In genomic region chr15:79763001-79763400, GRCm38 (mm10) we compare ENCODE assay signal across 21 mouse cellular contexts. TPM values are rescaled to one million over a fixed set of nuclear protein-coding genes. Genes with fewer than 3 reads are reported as not detected.
DNase-seq lines count a peak whose midpoint lies in the region; ATAC-seq lines count a peak whose summit lies in the region.
"Had no signal": no experiment of that assay in that cellular context is flagged by ENCODE, and none has a peak within 500 bp of the region (broad histone marks: within the 10 kb centered on the region; RNA-seq: fewer than 3 reads in every experiment).

No protein-coding gene starts in this region.

- ATAC-seq in midbrain, embryonic 11.5 days (ENCODE audit: low FRiP score) = no peak
- ATAC-seq in midbrain, embryonic 15.5 days (replicated peaks) = no peak
- ATAC-seq: forebrain, embryonic 13.5 days; forebrain, embryonic 16.5 days; intestine, embryonic 15.5 days had no signal

- H3K4me1 ChIP-seq in midbrain, embryonic 11.5 days (ENCODE audit: control insufficient read depth, insufficient read depth, low read length) = no peaks in the 10 kb centered on the region
- no peaks in the 10 kb centered on the region; the same call in 1 of the 2 replicates for H3K4me1 ChIP-seq in midbrain, embryonic 15.5 days
- H3K4me1 ChIP-seq: forebrain, embryonic 10.5 days; hindbrain, embryonic 10.5 days had no signal

- no peak overlapping the region for H3K4me2 ChIP-seq in midbrain, embryonic 11.5 days
- H3K4me2 ChIP-seq in midbrain, embryonic 15.5 days = no peak overlapping the region
- H3K4me2 ChIP-seq: forebrain, embryonic 13.5 days; heart, embryonic 12.5 days; heart, embryonic 15.5 days; hindbrain, embryonic 13.5 days; intestine, embryonic 15.5 days had no signal

- H3K4me3 ChIP-seq in midbrain, embryonic 11.5 days (ENCODE audit: low read depth, low read length) = no peak overlapping the region
- no peak overlapping the region for H3K4me3 ChIP-seq in midbrain, embryonic 15.5 days
- H3K4me3 ChIP-seq: forebrain, embryonic 10.5 days; forebrain, embryonic 13.5 days; heart, embryonic 12.5 days; heart, embryonic 15.5 days; hindbrain, embryonic 10.5 days; hindbrain, embryonic 13.5 days; intestine, embryonic 15.5 days had no signal

- WGBS in midbrain, embryonic 11.5 days = 90% methylated on average over 9 of the region's 9 CpGs
- 92% methylated on average over 9 of the region's 9 CpGs for WGBS in midbrain, embryonic 15.5 days

- no peak overlapping the region for H3K9ac ChIP-seq in midbrain, embryonic 11.5 days (ENCODE audit: low read length)
- no peak overlapping the region for H3K9ac ChIP-seq in midbrain, embryonic 15.5 days
- H3K9ac ChIP-seq: heart, embryonic 12.5 days; heart, embryonic 15.5 days; hindbrain, embryonic 13.5 days; intestine, embryonic 15.5 days had no signal

- H3K27ac ChIP-seq in midbrain, embryonic 11.5 days (ENCODE audit: low read depth, low read length) = no peak overlapping the region
- no peak overlapping the region for H3K27ac ChIP-seq in midbrain, embryonic 15.5 days
- H3K27ac ChIP-seq: forebrain, embryonic 10.5 days; forebrain, embryonic 13.5 days; heart, embryonic 15.5 days; hindbrain, embryonic 10.5 days; hindbrain, embryonic 13.5 days; intestine, embryonic 15.5 days had no signal

- no peaks in the 10 kb centered on the region for H3K9me3 ChIP-seq in midbrain, embryonic 11.5 days (ENCODE audit: control insufficient read depth, low read length)
- H3K9me3 ChIP-seq in midbrain, embryonic 15.5 days = no peaks in the 10 kb centered on the region
- H3K9me3 ChIP-seq: forebrain, embryonic 10.5 days; forebrain, embryonic 13.5 days; G1E; heart, embryonic 12.5 days; heart, embryonic 15.5 days; hindbrain, embryonic 10.5 days; hindbrain, embryonic 13.5 days; intestine, embryonic 15.5 days had no signal

- no peaks in the 10 kb centered on the region for H3K27me3 ChIP-seq in midbrain, embryonic 11.5 days (ENCODE audit: control insufficient read depth, insufficient read depth, low read length)
- H3K27me3 ChIP-seq in midbrain, embryonic 15.5 days (replicated peaks) = no peaks in the 10 kb centered on the region
- H3K27me3 ChIP-seq: CH12.LX; forebrain, embryonic 13.5 days; heart, embryonic 12.5 days; heart, embryonic 15.5 days; hindbrain, embryonic 13.5 days; intestine, embryonic 15.5 days had no signal

- H3K36me3 ChIP-seq in midbrain, embryonic 11.5 days (ENCODE audit: control insufficient read depth, insufficient read depth, low read length) = peaks cover 2% of the 10 kb centered on the region; the same call in 1 of the 2 replicates
- H3K36me3 ChIP-seq in midbrain, embryonic 15.5 days (replicated peaks) = peaks cover 13% of the 10 kb centered on the region

- peak; percentile 62 for DNase-seq in cerebellum, adult 11-12 months
- no peak for DNase-seq in cerebellum, adult 8-10 months
- DNase-seq in cerebellum, adult 9-11 months = peak; percentile 69
- DNase-seq in cerebellum, postnatal 25 days = no peak
- DNase-seq in midbrain, embryonic 11.5 days (ENCODE audit: low spot score, missing footprints) = peak; percentile 72
- DNase-seq: B cell, adult 2 months; gastrocnemius, postnatal 25 days; heart, postnatal 10 days; heart, postnatal 36 days; kidney, adult 11 months had no signal

RNA-seq across cellular contexts. Expression of gene Dnal4, which starts 14.6 kb away (rescaled TPM):
- 62.9 and 72.1 TPM in 2 replicates for polyA plus RNA-seq in midbrain, embryonic 11.5 days (2014; fragmentation: Nextera tagmentation; extraction: Ambion mirVana)
- polyA plus RNA-seq in midbrain, embryonic 15.5 days (2015; fragmentation: Nextera tagmentation; extraction: Ambion mirVana) = 80.6 and 81.1 TPM in 2 replicates

RNA-seq across cellular contexts. Expression of gene Sun2, which starts 20.7 kb away (rescaled TPM):
- polyA plus RNA-seq in midbrain, embryonic 11.5 days (2014; fragmentation: Nextera tagmentation; extraction: Ambion mirVana) = 3.0 and 4.2 TPM in 2 replicates
- polyA plus RNA-seq in midbrain, embryonic 15.5 days (2015; fragmentation: Nextera tagmentation; extraction: Ambion mirVana) = 7.6 and 9.3 TPM in 2 replicates

RNA-seq across cellular contexts. Expression of gene Nptxr, which starts 41.6 kb away (rescaled TPM):
- polyA plus RNA-seq in midbrain, embryonic 11.5 days (2014; fragmentation: Nextera tagmentation; extraction: Ambion mirVana) = 1.3 and 2.1 TPM in 2 replicates
- 52.0 and 54.8 TPM in 2 replicates for polyA plus RNA-seq in midbrain, embryonic 15.5 days (2015; fragmentation: Nextera tagmentation; extraction: Ambion mirVana)

Comparison
In these comparisons a context has a peak if more than half of its experiments do, and no peak if none do; other contexts are left out.
1. DNase-seq: peak in cerebellum, adult 11-12 months (single experiment), cerebellum, adult 9-11 months (single experiment) and midbrain, embryonic 11.5 days (single experiment); none in cerebellum, adult 8-10 months (single experiment) and cerebellum, postnatal 25 days (0 of 2).
2. RNA of gene Nptxr, which starts 41.6 kb away (polyA plus RNA-seq): 52.0 to 54.8 TPM in midbrain, embryonic 15.5 days; 1.3 to 2.1 TPM in midbrain, embryonic 11.5 days; every median in the first group is over 10 times any median in the second.